Mouse (Mus musculus) embryonic facial prominence, embryonic 15.5 days (tissue): ENCODE measurements around the gene Hps3. TPM values are rescaled to one million over a fixed set of nuclear protein-coding genes. Genes with fewer than 3 reads are reported as not detected.

Experiments used
- polyA plus RNA-seq: library from polyadenylated mRNA; unstranded; fragments of >200 nt; fragmentation: Nextera tagmentation; extraction: Ambion mirVana; gene quantifications from 2 replicates; pipeline ENCODE4 v1.2.1, GENCODE M21; 2015

Hps3 gene
- polyA plus RNA-seq, 1 experiment from 2014 or later: 8.9 TPM

Other genes with a start within 250 kb of the Hps3 start
- gene Cp, start 78.3 kb downstream of the Hps3 start, polyA plus RNA-seq: 3.6 and 4.7 TPM in 2 replicates
- gene Hltf, start 22.5 kb upstream of the Hps3 start, polyA plus RNA-seq: 15.4 and 16.3 TPM in 2 replicates
- gene Gyg, start 120.0 kb upstream of the Hps3 start, polyA plus RNA-seq: 39.1 and 41.8 TPM in 2 replicates
- gene Cpa3, start 206.9 kb upstream of the Hps3 start, polyA plus RNA-seq: 212 and 243 TPM in 2 replicates
- 0.33 and 0.34 TPM in 2 replicates for gene Cpb1, start 240.4 kb upstream of the Hps3 start, polyA plus RNA-seq